Mouse (Mus musculus) forebrain, embryonic 12.5 days (tissue): ENCODE results near the gene 4932411N23Rik. TPM values are rescaled to one million over a fixed set of nuclear protein-coding genes. Genes with fewer than 3 reads are reported as not detected.
"Not testable (repeated sequence)": the region's sequence is repeated elsewhere in the genome, so short reads cannot be mapped to it uniquely, and the experiment has no call there.

Source experiments
- ATAC-seq: fragments of 200-750 bp; cut with Nextera tagmentation; 2 replicates; pipeline ENCODE4 v1.8.0; 2017; ENCODE audit warnings: moderate TSS enrichment; ENCODE audit not compliant: low FRiP score
- H3K27ac ChIP-seq: fragments of 300-500 bp; sonication (generic); 2 replicates; pipeline ENCODE4 v1.5.1; 2016; ENCODE audit warnings: mild to moderate bottlenecking
- H3K27me3 ChIP-seq: fragments of 300-500 bp; sonication (generic); 2 replicates; pipeline ENCODE4 v1.6.1; 2016; ENCODE audit warnings: mild to moderate bottlenecking
- H3K36me3 ChIP-seq: fragments of 300-500 bp; sonication (generic); replicated peaks from 2 replicates; pipeline ENCODE4 v1.6.1; 2016; ENCODE audit warnings: mild to moderate bottlenecking
- H3K4me1 ChIP-seq: fragments of 300-500 bp; sonication (generic); 2 replicates; pipeline ENCODE4 v1.6.1; 2016
- H3K4me2 ChIP-seq: fragments of 300-500 bp; sonication (generic); 2 replicates; pipeline ENCODE4 v1.6.1; 2016; ENCODE audit warnings: mild to moderate bottlenecking, moderate library complexity
- H3K4me3 ChIP-seq: fragments of 300-500 bp; sonication (generic); replicated peaks from 2 replicates; pipeline ENCODE4 v1.5.1; 2016; ENCODE audit warnings: mild to moderate bottlenecking
- H3K9ac ChIP-seq: fragments of 300-500 bp; sonication (generic); 2 replicates; pipeline ENCODE4 v1.6.1; 2016; ENCODE audit warnings: mild to moderate bottlenecking
- H3K9me3 ChIP-seq: fragments of 300-500 bp; sonication (generic); 2 replicates; pipeline ENCODE4 v1.6.1; 2016
- WGBS: fragments of 180-500 bp; shearing (Covaris S2); methylation state at CpG from one replicate; pipeline ENCODE4 v1.1.7; 2016; 5-methylcytosine and 5-hydroxymethylcytosine counted together
- polyA plus RNA-seq: library from polyadenylated mRNA; unstranded; fragments of >200 nt; fragmentation: Nextera tagmentation; extraction: Ambion mirVana; gene quantifications from 2 replicates; pipeline ENCODE4 v1.2.1, GENCODE M21; 2016

The 4932411N23Rik gene
- polyA plus RNA-seq: not detected in 2 replicates

GRCm38 (mm10) chrX:126815768-126816167 lies at the start of gene 4932411N23Rik:
4932411N23Rik (minus strand) TSS chrX:126815868.
- Histone ChIP-seq H3K27ac (no peak within 1 kb of the TSS), H3K4me1 (no peaks in the 10 kb centered on the region)

DNA sequence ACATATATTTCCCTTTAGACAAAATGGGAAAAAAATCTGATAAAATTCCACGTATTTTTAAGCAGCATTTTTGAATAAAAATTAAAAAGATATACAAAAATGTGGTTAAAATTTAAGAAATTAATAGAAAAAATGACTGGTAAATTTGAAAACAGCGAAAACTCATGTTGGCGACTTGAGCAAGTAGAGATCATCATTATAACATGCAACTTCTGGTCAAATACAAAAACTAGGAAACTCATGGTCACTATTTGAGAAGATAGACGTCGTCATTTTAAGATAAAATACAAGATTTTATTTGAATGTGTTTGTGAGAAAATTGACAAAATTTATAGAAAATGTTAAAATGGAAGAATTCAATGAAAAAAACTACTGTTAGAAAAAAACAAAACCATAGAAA lies 35.8 kb downstream of the 4932411N23Rik start:
- H3K27ac ChIP-seq: no peak overlapping the region
- H3K9ac ChIP-seq: no peak overlapping the region
- H3K36me3 ChIP-seq: no peaks in the 10 kb centered on the region
- ATAC-seq: no peak
- no peak overlapping the region for H3K4me2 ChIP-seq
- no peaks in the 10 kb centered on the region for H3K4me1 ChIP-seq
- H3K27me3 ChIP-seq: no peaks in the 10 kb centered on the region
- 87% methylated on average over 5 of the region's 5 CpGs for WGBS
- H3K4me3 ChIP-seq: no peak overlapping the region
- H3K9me3 ChIP-seq: no peaks in the 10 kb centered on the region

More at GRCm38 (mm10) chrX:126815768-126816167, at the start of gene 4932411N23Rik:
- Histone ChIP-seq H3K9me3 (no peaks in the 10 kb centered on the region), H3K27me3 (no peaks in the 10 kb centered on the region), H3K4me3 (no peak within 1 kb of the TSS), H3K9ac (no peak within 1 kb of the TSS), H3K36me3 (no peaks in the 10 kb centered on the region), H3K4me2 (no peak within 1 kb of the TSS)
- ATAC-seq: no peak

DNA sequence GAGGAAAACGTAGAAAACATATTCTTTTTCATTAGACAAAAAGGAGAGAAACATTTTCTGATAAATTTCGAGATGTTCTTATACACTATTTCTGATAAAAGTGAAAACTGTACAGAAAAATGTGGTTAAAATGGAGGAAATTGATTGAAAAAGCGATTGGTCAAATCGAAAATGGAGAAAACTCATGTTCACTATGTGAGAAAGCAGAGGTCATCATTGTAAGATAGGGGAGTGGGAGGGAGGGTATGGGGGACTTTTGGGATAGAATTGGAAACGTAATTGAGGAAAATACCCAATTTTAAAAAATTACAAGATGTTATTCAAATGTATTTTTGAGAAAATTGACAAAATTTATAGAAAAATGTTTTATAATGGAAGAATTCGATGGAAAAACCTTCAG lies 38.0 kb downstream of the 4932411N23Rik start:
- H3K9me3 ChIP-seq, H3K4me3 ChIP-seq, ATAC-seq, H3K4me2 ChIP-seq, H3K9ac ChIP-seq, H3K36me3 ChIP-seq, H3K4me1 ChIP-seq, H3K27me3 ChIP-seq, H3K27ac ChIP-seq: not testable (repeated sequence)
- 84% methylated on average over 5 of the region's 6 CpGs for WGBS

DNA sequence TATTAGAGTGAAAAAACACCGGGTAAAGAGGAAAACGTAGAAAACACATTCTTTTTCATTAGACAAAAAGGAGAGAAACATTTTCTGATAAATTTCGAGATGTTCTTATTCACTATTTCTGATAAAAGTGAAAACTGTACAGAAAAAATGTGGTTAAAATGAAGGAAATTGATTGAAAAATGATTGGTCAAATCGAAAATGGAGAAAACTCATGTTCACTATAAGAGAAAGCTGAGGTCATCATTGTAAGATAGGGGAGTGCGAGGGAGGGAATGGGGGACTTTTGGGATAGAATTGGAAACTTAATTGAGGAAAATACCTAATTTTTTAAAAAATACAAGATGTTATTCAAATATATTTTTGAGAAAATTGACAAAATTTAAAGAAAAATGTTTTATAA lies 40.8 kb downstream of the 4932411N23Rik start:
- not testable (repeated sequence) for H3K4me1 ChIP-seq, H3K4me2 ChIP-seq, H3K9ac ChIP-seq, H3K27me3 ChIP-seq, H3K36me3 ChIP-seq, H3K27ac ChIP-seq, H3K4me3 ChIP-seq, H3K9me3 ChIP-seq, ATAC-seq
- 84% methylated on average over 5 of the region's 5 CpGs for WGBS

DNA sequence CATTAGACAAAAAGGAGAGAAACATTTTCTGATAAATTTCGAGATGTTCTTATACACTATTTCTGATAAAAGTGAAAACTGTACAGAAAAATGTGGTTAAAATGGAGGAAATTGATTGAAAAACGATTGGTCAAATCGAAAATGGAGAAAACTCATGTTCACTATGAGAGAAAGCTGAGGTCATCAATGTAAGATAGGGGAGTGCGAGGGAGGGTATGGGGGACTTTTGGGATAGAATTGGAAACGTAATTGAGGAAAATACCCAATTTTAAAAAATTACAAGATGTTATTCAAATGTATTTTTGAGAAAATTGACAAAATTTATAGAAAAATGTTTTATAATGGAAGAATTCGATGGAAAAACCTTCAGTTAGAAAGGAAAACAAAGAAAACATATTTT lies 42.2 kb downstream of the 4932411N23Rik start:
- H3K4me1 ChIP-seq, H3K36me3 ChIP-seq, ATAC-seq, H3K4me3 ChIP-seq, H3K9ac ChIP-seq, H3K9me3 ChIP-seq, H3K27me3 ChIP-seq, H3K27ac ChIP-seq, H3K4me2 ChIP-seq: not testable (repeated sequence)
- WGBS: 74% methylated on average over 5 of the region's 6 CpGs

Other genes starting within 250 kb of the 4932411N23Rik start
- gene Gm382, start 224.1 kb upstream of the 4932411N23Rik start, polyA plus RNA-seq: not detected in 2 replicates